Mouse (Mus musculus) spleen, postnatal 4 days (tissue): ENCODE measurements around the gene Rhox4a2.
"Not testable (repeated sequence)": the region's sequence is repeated elsewhere in the genome, so short reads cannot be mapped to it uniquely, and the experiment has no call there.

Experiments
- DNase-seq, 2 experiments: peaks; one replicate each; pipeline ENCODE4 v3.0.0; 2022; ENCODE audit warnings: low spot score in 2 of 2

The Rhox4a2 gene

DNA sequence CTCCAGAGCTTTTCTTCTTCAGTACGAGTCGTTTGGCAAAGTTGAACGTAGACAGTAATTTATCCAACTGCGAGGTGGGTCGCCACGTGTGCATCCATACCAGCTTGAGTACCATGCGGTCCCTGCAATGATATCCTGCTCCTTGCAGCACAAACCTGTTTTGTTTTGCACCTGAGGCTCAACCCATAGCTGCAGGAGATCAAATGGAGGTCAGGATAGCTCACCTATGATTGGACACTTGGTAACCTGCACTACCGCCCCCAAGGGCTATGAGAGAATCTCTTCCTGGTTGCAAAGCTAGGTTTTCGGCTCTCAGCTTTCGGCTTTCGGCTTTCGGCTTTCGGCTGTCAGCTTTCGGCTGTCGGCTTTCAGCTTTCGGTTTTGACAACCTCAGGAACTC, at the start of gene Rhox4a2:
Gene Rhox4a2 (plus strand): TSS at position 301 of the 400 bp plus-strand sequence.
- not testable (repeated sequence) for DNase-seq

DNA sequence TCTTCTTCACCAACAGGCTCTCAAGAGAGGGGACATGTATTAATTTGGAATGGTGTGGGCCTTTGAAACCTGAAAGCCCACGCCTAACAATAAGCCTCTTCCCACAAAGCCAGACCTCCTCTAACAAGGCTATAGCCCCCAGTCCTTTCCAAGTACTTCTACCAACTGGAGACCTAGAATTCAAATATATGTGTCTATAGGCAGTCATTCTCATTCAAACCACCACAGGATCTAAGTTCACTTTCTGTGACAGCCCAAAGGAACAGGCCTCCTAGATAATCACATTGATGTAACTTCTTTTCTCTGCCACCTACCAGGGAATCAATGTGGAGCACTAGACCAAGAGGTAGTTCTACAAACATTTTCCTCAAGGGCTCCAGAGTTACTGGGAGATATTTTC, 10.9 kb upstream of the Rhox4a2 start, which contains the start of gene Rhox3a2:
Gene Rhox3a2 (plus strand): TSS at position 301 of the 400 bp plus-strand sequence.
- not testable (repeated sequence) for DNase-seq

DNA sequence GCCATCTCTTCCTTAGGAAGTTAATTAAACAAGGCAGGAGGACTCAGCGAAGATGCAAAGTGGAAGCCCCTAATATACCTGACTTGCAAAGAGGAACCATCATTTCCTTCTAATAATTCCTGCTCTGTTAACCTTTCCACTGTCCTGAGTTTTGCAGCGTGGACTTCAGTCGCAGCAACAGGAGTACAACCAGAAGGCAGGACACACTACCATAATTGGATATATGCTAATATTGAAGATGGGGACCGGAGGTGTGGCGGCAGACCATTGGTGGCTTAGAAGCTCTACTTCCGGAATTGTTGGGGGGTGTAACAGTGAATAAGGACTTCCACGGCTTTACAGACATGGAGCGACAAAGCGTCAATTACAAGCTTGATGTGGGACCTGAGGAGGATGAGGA, 21.1 kb downstream of the Rhox4a2 start, which contains the start of gene Rhox2b:
Gene Rhox2b (plus strand): TSS at position 301 of the 400 bp plus-strand sequence.
- DNase-seq = not testable (repeated sequence)

GRCm38 (mm10) chrX:37432194-37432593, 41.5 kb downstream of the Rhox4a2 start, which contains the start of gene Rhox4b:
Gene Rhox4b, plus strand, starts transcription at chrX:37432494.
- DNase-seq = not testable (repeated sequence)
